Mouse (Mus musculus) left cerebral cortex, adult 6 months (tissue): ENCODE data around the gene Gm3402. TPM values are rescaled to one million over a fixed set of nuclear protein-coding genes. Genes with fewer than 3 reads are reported as not detected.

Source experiments
- long read RNA-seq, 2 experiments: library from polyadenylated mRNA; unstranded; transcript quantifications; one replicate each; pipeline ENCODE4 v2.0.0; 2019 to 2020
- polyA plus RNA-seq: library from polyadenylated mRNA; unstranded; fragments of <200 nt; fragmentation: Nextera tagmentation; gene quantifications from 2 replicates; pipeline ENCODE4 v1.2.3, GENCODE M21; 2021

Gene Gm3402
- not detected in 2 replicates for polyA plus RNA-seq
- long read RNA-seq, experiment 1: 0 reads
- long read RNA-seq, experiment 2: 0 reads

DNA sequence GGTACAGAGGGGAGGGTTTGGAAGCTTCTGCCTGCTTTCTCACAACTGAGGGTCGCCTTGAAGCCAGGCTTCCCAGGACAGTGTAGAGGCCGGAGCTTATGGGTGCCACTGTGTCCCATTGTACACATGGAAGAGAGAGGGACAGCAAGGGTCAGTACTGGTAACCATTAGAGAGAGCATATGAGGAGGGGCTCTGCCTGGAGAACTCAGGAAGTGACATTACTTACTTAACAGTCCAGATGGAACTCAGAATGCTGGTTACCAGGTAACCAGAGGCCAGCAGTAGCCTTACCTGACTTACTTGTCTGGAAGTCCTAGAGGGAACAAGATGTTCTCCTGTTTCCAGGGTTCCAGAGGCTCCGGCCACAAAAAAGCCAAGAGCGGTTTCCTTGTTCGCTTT lies at the start of gene Gm3402:
Gene Gm3402 (plus strand): TSS at position 301 of the 400 bp plus-strand sequence.

DNA sequence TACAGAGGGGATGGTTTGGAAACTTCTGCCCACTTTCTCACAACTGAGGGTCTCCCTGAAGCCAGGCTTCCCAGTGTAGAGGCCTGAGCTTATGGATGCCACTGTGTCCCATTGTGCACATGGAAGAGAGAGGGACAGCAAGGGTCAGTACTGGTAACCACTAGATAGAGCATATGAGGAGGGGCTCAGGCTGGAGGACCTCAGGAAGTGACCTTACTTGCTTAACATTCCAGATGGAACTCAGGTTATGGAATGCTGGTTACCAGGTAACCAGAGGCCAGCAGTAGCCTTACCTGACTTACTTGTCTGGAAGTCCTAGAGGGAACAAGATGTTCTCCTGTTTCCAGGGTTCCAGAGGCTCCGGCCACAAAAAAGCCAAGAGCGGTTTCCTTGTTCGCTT lies 32.3 kb upstream of the Gm3402 start, which contains the start of gene Gm6408:
Gene Gm6408 (plus strand): TSS at position 301 of the 400 bp plus-strand sequence.

DNA sequence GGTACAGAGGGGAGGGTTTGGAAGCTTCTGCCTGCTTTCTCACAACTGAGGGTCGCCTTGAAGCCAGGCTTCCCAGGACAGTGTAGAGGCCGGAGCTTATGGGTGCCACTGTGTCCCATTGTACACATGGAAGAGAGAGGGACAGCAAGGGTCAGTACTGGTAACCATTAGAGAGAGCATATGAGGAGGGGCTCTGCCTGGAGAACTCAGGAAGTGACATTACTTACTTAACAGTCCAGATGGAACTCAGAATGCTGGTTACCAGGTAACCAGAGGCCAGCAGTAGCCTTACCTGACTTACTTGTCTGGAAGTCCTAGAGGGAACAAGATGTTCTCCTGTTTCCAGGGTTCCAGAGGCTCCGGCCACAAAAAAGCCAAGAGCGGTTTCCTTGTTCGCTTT lies 22.9 kb upstream of the Gm3402 start, which contains the start of gene Gm6370:
Gene Gm6370 (plus strand): TSS at position 301 of the 400 bp plus-strand sequence.

DNA sequence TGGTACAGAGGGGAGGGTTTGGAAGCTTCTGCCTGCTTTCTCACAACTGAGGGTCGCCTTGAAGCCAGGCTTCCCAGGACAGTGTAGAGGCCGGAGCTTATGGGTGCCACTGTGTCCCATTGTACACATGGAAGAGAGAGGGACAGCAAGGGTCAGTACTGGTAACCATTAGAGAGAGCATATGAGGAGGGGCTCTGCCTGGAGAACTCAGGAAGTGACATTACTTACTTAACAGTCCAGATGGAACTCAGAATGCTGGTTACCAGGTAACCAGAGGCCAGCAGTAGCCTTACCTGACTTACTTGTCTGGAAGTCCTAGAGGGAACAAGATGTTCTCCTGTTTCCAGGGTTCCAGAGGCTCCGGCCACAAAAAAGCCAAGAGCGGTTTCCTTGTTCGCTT lies 11.8 kb upstream of the Gm3402 start, which contains the start of gene 4930449I24Rik:
Gene 4930449I24Rik (plus strand): TSS at position 301 of the 400 bp plus-strand sequence.

DNA sequence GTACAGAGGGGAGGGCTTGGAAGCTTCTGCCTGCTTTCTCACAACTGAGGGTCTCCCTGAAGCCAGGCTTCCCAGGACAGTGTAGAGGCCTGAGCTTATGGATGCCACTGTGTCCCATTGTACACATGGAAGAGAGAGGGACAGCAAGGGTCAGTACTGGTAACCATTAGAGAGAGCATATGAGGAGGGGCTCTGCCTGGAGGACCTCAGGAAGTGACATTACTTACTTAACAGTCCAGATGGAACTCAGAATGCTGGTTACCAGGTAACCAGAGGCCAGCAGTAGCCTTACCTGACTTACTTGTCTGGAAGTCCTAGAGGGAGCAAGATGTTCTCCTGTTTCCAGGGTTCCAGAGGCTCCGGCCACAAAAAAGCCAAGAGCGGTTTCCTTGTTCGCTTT lies 11.6 kb downstream of the Gm3402 start, which contains the start of gene Gm3404:
Gene Gm3404 (plus strand): TSS at position 301 of the 400 bp plus-strand sequence.

DNA sequence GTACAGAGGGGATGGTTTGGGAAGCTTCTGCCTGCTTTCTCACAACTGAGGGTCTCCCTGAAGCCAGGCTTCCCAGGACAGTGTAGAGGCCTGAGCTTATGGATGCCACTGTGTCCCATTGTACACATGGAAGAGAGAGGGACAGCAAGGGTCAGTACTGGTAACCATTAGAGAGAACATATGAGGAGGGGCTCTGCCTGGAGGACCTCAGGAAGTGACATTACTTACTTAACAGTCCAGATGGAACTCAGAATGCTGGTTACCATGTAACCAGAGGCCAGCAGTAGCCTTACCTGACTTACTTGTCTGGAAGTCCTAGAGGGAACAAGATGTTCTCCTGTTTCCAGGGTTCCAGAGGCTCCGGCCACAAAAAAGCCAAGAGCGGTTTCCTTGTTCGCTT lies 23.4 kb downstream of the Gm3402 start, which contains the start of gene Gm3409:
Gene Gm3409 (plus strand): TSS at position 301 of the 400 bp plus-strand sequence.

DNA sequence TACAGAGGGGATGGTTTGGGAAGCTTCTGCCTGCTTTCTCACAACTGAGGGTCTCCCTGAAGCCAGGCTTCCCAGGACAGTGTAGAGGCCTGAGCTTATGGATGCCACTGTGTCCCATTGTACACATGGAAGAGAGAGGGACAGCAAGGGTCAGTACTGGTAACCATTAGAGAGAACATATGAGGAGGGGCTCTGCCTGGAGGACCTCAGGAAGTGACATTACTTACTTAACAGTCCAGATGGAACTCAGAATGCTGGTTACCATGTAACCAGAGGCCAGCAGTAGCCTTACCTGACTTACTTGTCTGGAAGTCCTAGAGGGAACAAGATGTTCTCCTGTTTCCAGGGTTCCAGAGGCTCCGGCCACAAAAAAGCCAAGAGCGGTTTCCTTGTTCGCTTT lies 41.9 kb downstream of the Gm3402 start, which contains the start of gene Gm3415:
Gene Gm3415 (plus strand): TSS at position 301 of the 400 bp plus-strand sequence.

Other genes starting within 250 kb of the Gm3402 start
- gene Wasf3, start 129.1 kb upstream of the Gm3402 start, polyA plus RNA-seq: 23.4 and 47.8 TPM in 2 replicates
- gene Gm6408, start 32.2 kb upstream of the Gm3402 start, polyA plus RNA-seq: not detected in 2 replicates
- not detected in 2 replicates for gene Gm6370, start 22.8 kb upstream of the Gm3402 start, polyA plus RNA-seq
- gene 4930449I24Rik, start 11.7 kb upstream of the Gm3402 start, polyA plus RNA-seq: not detected in 2 replicates
- gene Gm3404, start 11.7 kb downstream of the Gm3402 start, polyA plus RNA-seq: not detected in 2 replicates
- gene Gm3409, start 23.5 kb downstream of the Gm3402 start, polyA plus RNA-seq: not detected in 2 replicates
- not detected in 2 replicates for gene Gm3415, start 42.0 kb downstream of the Gm3402 start, polyA plus RNA-seq
- 32.6 and 35.0 TPM in 2 replicates for gene Gpr12, start 71.1 kb downstream of the Gm3402 start, polyA plus RNA-seq